Mouse (Mus musculus): ENCODE results near the gene Dcun1d3.

The Dcun1d3 gene

GRCm38 (mm10) chr7:119895639-119896512 lies at the start of gene Dcun1d3, which contains the start of gene Lyrm1:
Gene Dcun1d3 (minus strand): TSS chr7:119896298.
Gene Lyrm1 (plus strand): TSS chr7:119895861.
- peak; percentile 98 for DNase-seq (ENCODE audit: low read depth)

GRCm38 (mm10) chr7:119941569-119941968 lies 45.5 kb upstream of the Dcun1d3 start:
- no peak for DNase-seq (ENCODE audit: low read depth)

- no peak for DNase-seq (ENCODE audit: low read depth)
Measured at GRCm38 (mm10) chr7:119937036-119937435, 40.9 kb upstream of the Dcun1d3 start.

GRCm38 (mm10) chr7:119936321-119936720 lies 40.2 kb upstream of the Dcun1d3 start:
- no peak for DNase-seq (ENCODE audit: low read depth)

- no peak for DNase-seq (ENCODE audit: low read depth)
Measured at GRCm38 (mm10) chr7:119928783-119929440, 32.8 kb upstream of the Dcun1d3 start.

GRCm38 (mm10) chr7:119921054-119921453 lies 25.0 kb upstream of the Dcun1d3 start:
- DNase-seq (ENCODE audit: low read depth): no peak

GRCm38 (mm10) chr7:119920457-119920856 lies 24.4 kb upstream of the Dcun1d3 start:
- peak; percentile 25 for DNase-seq (ENCODE audit: low read depth)

GRCm38 (mm10) chr7:119911727-119912126 lies 15.6 kb upstream of the Dcun1d3 start:
- no peak for DNase-seq (ENCODE audit: low read depth)

- DNase-seq (ENCODE audit: low read depth): peak; percentile 63
Measured at GRCm38 (mm10) chr7:119906523-119907215, 10.6 kb upstream of the Dcun1d3 start.

GRCm38 (mm10) chr7:119899386-119900057 lies 3.4 kb upstream of the Dcun1d3 start:
- DNase-seq (ENCODE audit: low read depth): peak; percentile 73

- DNase-seq (ENCODE audit: low read depth): no peak
Measured at GRCm38 (mm10) chr7:119898247-119898856, 2.3 kb upstream of the Dcun1d3 start.

GRCm38 (mm10) chr7:119897521-119898109 lies 1.5 kb upstream of the Dcun1d3 start:
- DNase-seq (ENCODE audit: low read depth): no peak

GRCm38 (mm10) chr7:119894818-119895544 lies 1.1 kb downstream of the Dcun1d3 start:
- peak; percentile 55 for DNase-seq (ENCODE audit: low read depth)

- peak; percentile 51 for DNase-seq (ENCODE audit: low read depth)
Measured at GRCm38 (mm10) chr7:119892742-119893141, 3.4 kb downstream of the Dcun1d3 start.

GRCm38 (mm10) chr7:119892198-119892597 lies 3.9 kb downstream of the Dcun1d3 start:
- DNase-seq (ENCODE audit: low read depth): no peak

GRCm38 (mm10) chr7:119887887-119888286 lies 8.2 kb downstream of the Dcun1d3 start:
- DNase-seq (ENCODE audit: low read depth): peak; percentile 41

- no peak for DNase-seq (ENCODE audit: low read depth)
Measured at GRCm38 (mm10) chr7:119881229-119881628, 14.9 kb downstream of the Dcun1d3 start.

GRCm38 (mm10) chr7:119880345-119880744 lies 15.8 kb downstream of the Dcun1d3 start:
- peak; percentile 54 for DNase-seq (ENCODE audit: low read depth)

- peak; percentile 61 for DNase-seq (ENCODE audit: low read depth)
Measured at GRCm38 (mm10) chr7:119879171-119879570, 16.9 kb downstream of the Dcun1d3 start.

- no peak for DNase-seq (ENCODE audit: low read depth)
Measured at GRCm38 (mm10) chr7:119875776-119876440, 20.2 kb downstream of the Dcun1d3 start.
